Mouse (Mus musculus) bone marrow, adult 2 months (tissue): ENCODE measurements around the gene Bpifb3. TPM values are rescaled to one million over a fixed set of nuclear protein-coding genes. Genes with fewer than 3 reads are reported as not detected.

ENCODE experiments used
- H3K27ac ChIP-seq: fragments of 200-500 bp; 2 replicates; pipeline ENCODE4 v1.5.1; 2012; ENCODE audit warnings: low read depth, mild to moderate bottlenecking, control low read depth, inconsistent platforms, low read length; ENCODE audit not compliant: control insufficient read depth, poor library complexity, insufficient read depth
- H3K4me1 ChIP-seq: fragments of 200-500 bp; 2 replicates; pipeline ENCODE4 v1.6.1; 2011; ENCODE audit warnings: low read length; ENCODE audit not compliant: control insufficient read depth, insufficient read depth
- H3K4me3 ChIP-seq: fragments of 200-500 bp; replicated peaks from 2 replicates; pipeline ENCODE3; 2011; ENCODE audit warnings: mild to moderate bottlenecking, low read depth, low read length, control low read depth; ENCODE audit not compliant: control insufficient read depth
- CTCF ChIP-seq: fragments of 200-500 bp; IDR thresholded peaks from 2 replicates; pipeline ENCODE4 v1.5.1; 2011; ENCODE audit warnings: low read length, control low read depth; ENCODE audit not compliant: control insufficient read depth, insufficient read depth
- POLR2A ChIP-seq: fragments of 200-500 bp; IDR thresholded peaks from 2 replicates; pipeline ENCODE4 v1.6.1; 2011; ENCODE audit warnings: low read depth, mild to moderate bottlenecking, control low read depth, low read length, borderline replicate concordance; ENCODE audit not compliant: control insufficient read depth
- WGBS: fragments of 180-500 bp; shearing (Covaris S2); methylation state at CpG from one replicate; pipeline ENCODE4 v1.1.7; 2018; 5-methylcytosine and 5-hydroxymethylcytosine counted together
- polyA plus RNA-seq: library from polyadenylated mRNA; stranded (reverse); fragments of >200 nt; gene quantifications from 2 replicates; pipeline ENCODE4 v1.2.4, GENCODE M21; 2011; ENCODE audit warnings: low replicate concordance; ENCODE audit not compliant: missing spikeins, insufficient read depth, insufficient read length

Bpifb3 gene
- polyA plus RNA-seq, 1 experiment = not detected

DNA sequence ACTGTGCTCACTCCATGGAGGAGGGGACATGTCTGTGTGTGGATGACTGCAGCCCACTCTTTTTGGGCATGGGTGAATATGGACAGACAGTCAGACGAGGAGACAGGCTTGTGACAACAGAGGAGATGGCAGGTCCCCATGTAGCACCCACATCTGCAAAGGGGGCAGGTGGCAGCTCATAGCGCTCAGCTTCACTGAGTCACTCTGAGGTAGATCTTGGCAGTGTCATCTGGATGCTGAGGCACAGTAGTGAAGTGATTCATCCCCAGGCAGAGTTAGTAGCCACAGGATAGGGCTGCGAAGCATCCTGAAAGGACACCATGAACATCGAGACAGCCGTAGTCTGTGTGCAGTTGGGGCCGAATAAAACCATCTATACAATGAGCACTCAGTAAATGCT is 3.2 kb downstream of the Bpifb3 start:
- Histone ChIP-seq H3K4me3 (no peak overlapping the region), H3K4me1 (no peaks in the 10 kb centered on the region), H3K27ac (no peak overlapping the region)
- no peak for TF ChIP-seq POLR2A
- no peak for TF ChIP-seq CTCF
- 78% methylated on average over 6 of the region's 6 CpGs for WGBS

DNA sequence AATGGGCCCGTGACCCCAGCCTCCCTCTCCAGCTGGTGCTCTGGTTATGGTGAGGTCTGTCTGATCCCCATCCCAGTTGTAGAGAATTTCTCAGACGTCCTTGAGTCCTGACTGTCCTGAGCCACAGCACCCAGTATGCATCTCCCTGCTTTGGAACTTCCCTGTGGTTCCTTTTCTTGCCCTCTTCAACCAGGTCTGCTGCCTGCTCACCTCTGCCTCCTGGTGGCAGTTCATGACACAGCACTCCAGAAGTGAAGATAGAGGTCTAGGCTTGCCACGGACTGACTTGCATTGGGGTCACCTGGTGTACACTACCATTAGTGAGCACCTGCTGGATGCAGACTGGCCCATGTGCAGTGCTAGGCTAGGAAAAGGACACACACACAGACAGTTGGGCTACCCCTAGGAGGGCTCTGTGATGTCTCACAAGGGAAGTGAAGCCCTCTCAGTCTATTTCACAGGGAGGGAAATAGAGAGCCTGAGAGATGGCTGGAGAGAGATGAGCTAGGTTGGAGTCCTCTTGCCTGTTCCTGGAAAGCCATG is 11.9 kb downstream of the Bpifb3 start:
- Histone ChIP-seq H3K27ac (no peak overlapping the region), H3K4me3 (no peak overlapping the region), H3K4me1 (no peaks in the 10 kb centered on the region)
- WGBS = 30% methylated on average over 3 of the region's 3 CpGs
- TF ChIP-seq CTCF (peak; percentile 94), POLR2A (no peak)

DNA sequence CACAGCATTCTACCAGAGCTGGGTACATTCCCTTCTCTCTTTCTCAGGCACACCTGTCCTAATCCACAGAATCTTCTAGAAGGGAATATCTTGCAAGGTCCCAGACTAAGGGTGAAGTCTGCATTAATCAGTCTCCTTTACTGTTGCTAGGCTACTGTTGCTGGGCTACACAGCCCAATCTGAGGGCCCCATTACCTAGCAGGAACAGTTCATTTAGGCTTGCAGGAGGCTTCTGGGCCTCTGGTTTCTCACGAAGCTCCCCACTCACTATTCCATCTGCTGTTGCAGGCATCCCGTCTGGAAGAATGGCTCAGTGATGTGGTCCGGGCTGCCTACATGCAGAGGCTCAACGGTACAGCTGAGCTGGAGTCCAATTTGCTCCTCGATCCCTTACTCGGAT is 13.1 kb downstream of the Bpifb3 start:
- Histone ChIP-seq H3K4me3 (no peak overlapping the region), H3K4me1 (no peaks in the 10 kb centered on the region), H3K27ac (no peak overlapping the region)
- no peak for TF ChIP-seq CTCF
- no peak for TF ChIP-seq POLR2A
- 85% methylated on average over 6 of the region's 6 CpGs for WGBS

DNA sequence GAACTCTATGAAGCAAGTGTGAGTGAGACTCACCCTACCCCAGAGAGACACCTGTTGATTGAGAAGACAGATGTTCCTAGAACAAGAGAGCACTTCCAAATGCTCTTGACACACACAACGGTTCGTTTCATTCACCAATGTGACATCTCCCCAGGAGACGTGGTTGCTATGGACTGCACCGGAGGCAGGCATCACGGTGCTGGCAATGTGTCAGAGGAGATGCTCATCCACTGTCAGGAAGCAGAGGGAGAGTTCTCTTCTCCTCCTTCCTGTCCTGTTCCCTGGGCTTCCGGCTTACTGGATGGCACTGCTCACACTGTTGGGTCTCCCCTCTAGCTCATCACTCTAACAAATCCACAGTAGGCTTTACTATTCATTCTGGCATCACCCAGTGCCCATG is 15.3 kb downstream of the Bpifb3 start:
- no peak overlapping the region for H3K27ac ChIP-seq
- 79% methylated on average over 6 of the region's 6 CpGs for WGBS
- H3K4me1 ChIP-seq = no peaks in the 10 kb centered on the region
- TF ChIP-seq CTCF (no peak), POLR2A (no peak)
- H3K4me3 ChIP-seq = no peak overlapping the region

DNA sequence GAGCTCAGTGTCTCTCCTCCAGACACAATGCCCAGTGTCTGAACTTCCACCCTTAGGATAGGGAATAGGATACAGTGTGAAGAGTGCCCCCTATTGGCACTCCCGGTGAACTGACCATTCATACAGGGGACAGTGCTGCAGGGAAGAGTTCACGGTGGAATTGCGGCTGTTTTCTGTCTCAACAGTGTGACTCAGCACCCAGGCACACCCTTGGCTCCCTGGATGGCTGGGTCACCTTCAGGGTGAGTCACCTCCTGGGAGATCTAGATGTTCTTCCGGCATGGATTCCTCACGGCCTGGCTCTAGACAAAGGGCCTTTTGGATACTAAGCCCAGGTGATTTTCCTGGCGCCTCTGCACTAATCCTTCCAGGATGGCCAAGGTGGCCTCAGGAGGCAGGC is 17.3 kb downstream of the Bpifb3 start:
- Histone ChIP-seq H3K4me3 (no peak overlapping the region), H3K27ac (no peak overlapping the region), H3K4me1 (no peaks in the 10 kb centered on the region)
- TF ChIP-seq POLR2A (no peak), CTCF (no peak)
- 82% methylated on average over 6 of the region's 6 CpGs for WGBS

DNA sequence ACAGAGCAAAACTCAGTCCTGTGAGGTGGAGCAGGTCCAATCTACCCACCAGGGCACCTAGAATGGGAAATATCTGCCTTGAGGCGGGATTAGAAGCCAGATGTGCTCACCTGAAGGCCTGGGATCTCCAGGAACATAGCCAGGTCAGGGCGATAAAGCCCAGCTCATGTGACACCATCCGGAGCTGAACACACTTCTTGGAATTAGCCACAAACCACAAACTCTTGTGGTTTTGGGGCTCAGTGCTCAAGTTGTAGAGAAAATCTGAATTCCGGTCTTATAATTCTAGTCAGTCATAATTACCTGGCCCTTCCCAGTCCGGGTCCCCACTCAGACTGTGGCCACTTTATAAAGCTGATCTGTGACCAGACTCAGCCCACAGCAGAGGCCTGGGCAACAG is 19.8 kb downstream of the Bpifb3 start, which contains the start of gene Bpifb4:
Gene Bpifb4 (plus strand): TSS at position 370 of the 400 bp plus-strand sequence.
- WGBS = 2% methylated on average over 5 of the region's 5 CpGs
- no peak within 1 kb of the TSS for H3K27ac ChIP-seq
- no peaks in the 10 kb centered on the region for H3K4me1 ChIP-seq
- no peak within 1 kb of the TSS for H3K4me3 ChIP-seq
- no peak for TF ChIP-seq POLR2A

DNA sequence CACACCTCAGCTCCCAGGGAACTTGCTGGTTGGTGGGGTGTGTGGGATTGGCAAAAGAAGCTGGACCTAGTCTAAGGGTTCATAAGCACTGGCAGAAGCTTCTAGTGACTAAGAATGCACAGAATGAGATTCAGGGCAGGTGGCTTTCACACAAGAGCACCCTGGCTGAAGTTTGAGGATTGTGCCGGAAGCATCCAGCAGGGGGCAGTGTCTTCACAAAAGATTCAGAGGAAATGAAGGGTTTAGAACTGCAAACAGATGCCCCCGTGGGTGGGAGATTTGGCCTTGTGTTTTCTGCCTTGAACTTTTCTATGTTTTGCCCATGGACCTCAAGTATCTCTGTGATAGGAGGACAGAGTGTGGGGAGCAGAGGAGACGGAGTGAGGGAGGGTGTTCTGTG is 25.5 kb downstream of the Bpifb3 start:
- no peaks in the 10 kb centered on the region for H3K4me1 ChIP-seq
- WGBS = 26% methylated on average over 3 of the region's 3 CpGs

DNA sequence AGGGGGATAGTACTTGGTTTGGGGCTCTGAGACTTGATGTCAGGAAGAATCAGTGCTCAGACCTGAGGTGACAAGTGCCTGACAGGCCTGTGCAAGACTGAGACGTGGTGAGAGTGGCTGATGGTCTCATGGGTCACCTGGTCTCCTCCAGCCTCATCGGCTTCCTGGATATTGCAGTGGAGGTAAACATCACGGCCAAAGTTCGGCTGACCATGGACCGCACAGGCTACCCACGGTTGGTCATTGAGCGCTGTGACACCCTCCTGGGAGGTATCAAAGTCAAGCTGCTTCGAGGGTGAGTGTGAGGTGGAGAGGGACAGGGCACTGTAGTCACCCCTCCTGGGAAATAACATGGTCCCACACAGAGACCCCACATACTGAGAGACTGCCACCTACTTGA is 26.5 kb downstream of the Bpifb3 start:
- H3K27ac ChIP-seq = no peak overlapping the region
- no peak for TF ChIP-seq CTCF
- no peak for TF ChIP-seq POLR2A
- 75% methylated on average over 8 of the region's 8 CpGs for WGBS
- H3K4me1 ChIP-seq = no peaks in the 10 kb centered on the region
- no peak overlapping the region for H3K4me3 ChIP-seq

More for the DNA sequence above, 25.5 kb downstream of the Bpifb3 start:
- TF ChIP-seq POLR2A = no peak
- peak; percentile 70 for TF ChIP-seq CTCF
- H3K4me3 ChIP-seq = no peak overlapping the region
- H3K27ac ChIP-seq = no peak overlapping the region

DNA sequence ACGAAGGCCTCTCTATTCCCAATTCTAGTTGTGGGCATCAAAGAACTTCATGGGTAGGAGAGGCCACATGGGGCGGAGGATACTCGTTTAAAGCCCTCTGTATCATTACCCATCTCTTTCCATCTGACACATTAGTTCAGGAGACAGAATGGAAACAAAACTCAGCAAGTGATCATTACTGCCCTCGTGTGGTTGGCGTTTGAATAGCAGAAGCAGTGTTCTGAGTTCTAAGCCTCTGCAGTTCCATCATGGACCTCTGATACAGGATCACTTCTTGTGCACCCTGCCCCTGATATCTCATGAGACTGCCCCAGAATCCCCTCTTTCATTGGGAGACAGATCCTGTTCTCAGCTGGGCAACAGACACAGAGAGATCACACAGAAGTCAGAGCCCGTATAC is 34.9 kb downstream of the Bpifb3 start:
- 27% methylated on average over 6 of the region's 6 CpGs for WGBS

More for the DNA sequence above, 34.9 kb downstream of the Bpifb3 start:
- TF ChIP-seq POLR2A (no peak), CTCF (peak; percentile 38; the same call in 1 of the 2 replicates)
- H3K27ac ChIP-seq = no peak overlapping the region
- H3K4me3 ChIP-seq = no peak overlapping the region
- 0 out of 2 replicates have a peak, but pooled peaks cover 1% of the 10 kb centered on the region for H3K4me1 ChIP-seq
